Mouse (Mus musculus) right cerebral cortex, postnatal 25 days (tissue): Measurements from ENCODE around the gene Myo1c.

ENCODE experiments used
- DNase-seq: peaks from one replicate; pipeline ENCODE4 v3.0.0; 2022

Myo1c gene

GRCm38 (mm10) chr11:75650958-75651425, 688 bp downstream of the Myo1c start:
- no peak for DNase-seq

- peak; percentile 82 for DNase-seq
Measured at GRCm38 (mm10) chr11:75651426-75652221, 1.3 kb downstream of the Myo1c start.

- peak; percentile 60 for DNase-seq
Measured at GRCm38 (mm10) chr11:75652222-75652941, 2.1 kb downstream of the Myo1c start.

GRCm38 (mm10) chr11:75652942-75653684, 2.8 kb downstream of the Myo1c start:
- DNase-seq = no peak

GRCm38 (mm10) chr11:75653781-75654470, 3.6 kb downstream of the Myo1c start:
- peak; percentile 65 for DNase-seq

GRCm38 (mm10) chr11:75654471-75655390, 4.4 kb downstream of the Myo1c start:
- no peak for DNase-seq

- DNase-seq = peak; percentile 67
Measured at GRCm38 (mm10) chr11:75655621-75656545, 5.6 kb downstream of the Myo1c start.

- no peak for DNase-seq
Measured at GRCm38 (mm10) chr11:75656621-75657590, 6.6 kb downstream of the Myo1c start.

GRCm38 (mm10) chr11:75657841-75658240, 7.5 kb downstream of the Myo1c start:
- no peak for DNase-seq

- no peak for DNase-seq
Measured at GRCm38 (mm10) chr11:75658311-75658710, 8.0 kb downstream of the Myo1c start.

GRCm38 (mm10) chr11:75658996-75659750, 8.9 kb downstream of the Myo1c start:
- no peak for DNase-seq

GRCm38 (mm10) chr11:75660081-75660590, 9.8 kb downstream of the Myo1c start:
- DNase-seq = no peak

GRCm38 (mm10) chr11:75660941-75661800, 10.9 kb downstream of the Myo1c start:
- no peak for DNase-seq

GRCm38 (mm10) chr11:75662131-75662530, 11.8 kb downstream of the Myo1c start:
- no peak for DNase-seq

- DNase-seq = no peak
Measured at GRCm38 (mm10) chr11:75666296-75666695, 16.0 kb downstream of the Myo1c start.

- no peak for DNase-seq
Measured at GRCm38 (mm10) chr11:75668621-75669020, 18.3 kb downstream of the Myo1c start.
